Comparison of ENCODE assay signal across 20 mouse cellular contexts in the genomic region with DNA sequence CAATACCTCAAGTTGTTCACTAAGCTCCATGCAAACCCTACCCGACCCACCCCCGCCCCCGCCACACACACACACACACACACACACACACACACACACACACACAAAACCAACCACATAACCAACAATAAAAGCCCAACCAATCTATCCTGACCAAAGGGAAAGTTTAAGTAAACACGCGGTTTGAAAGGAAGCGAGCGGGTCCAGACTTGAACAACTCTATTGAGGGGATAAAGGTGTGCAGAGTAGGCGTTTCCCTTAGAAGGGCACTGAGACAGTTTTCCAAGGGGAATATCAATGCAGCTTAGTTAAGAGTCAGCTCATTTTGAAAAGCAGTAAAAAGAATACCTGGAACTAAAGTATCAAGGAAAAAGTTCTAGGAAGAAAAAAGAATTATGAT.
DNase-seq lines count a peak whose midpoint lies in the region; ATAC-seq and TF ChIP-seq lines count a peak whose summit lies in the region.
"Had no signal": no experiment of that assay in that cellular context is flagged by ENCODE, and none has a peak within 500 bp of the region (broad histone marks: within the 10 kb centered on the region; RNA-seq: fewer than 3 reads in every experiment).

No protein-coding gene starts in this region.

- DNase-seq in urinary bladder, postnatal 14 days (ENCODE audit: low spot score) = peak; percentile 13
- no peak for DNase-seq in urinary bladder, postnatal 25 days (ENCODE audit: low spot score)
- peak; percentile 16 for DNase-seq in fat pad, adult 2 months (ENCODE audit: extremely low read depth, low read depth, low spot score)
- DNase-seq in Muller cell, postnatal 12 days (ENCODE audit: inconsistent ontology term) = no peak
- DNase-seq in lung, postnatal 0 days (ENCODE audit: low spot score) = no peak
- DNase-seq: adrenal gland, adult 8-10 months; cerebellum, adult 11 months; cerebellum, adult 8-10 months; cerebellum, postnatal 14 days; embryo, embryonic 11 days; forebrain, postnatal 0 days; gastrocnemius, postnatal 14 days; heart, postnatal 36 days had no signal

- H3K36me3 ChIP-seq in stomach, embryonic 15.5 days = no peaks in the 10 kb centered on the region
- 0 out of 2 replicates have a peak, but pooled peaks cover 2% of the 10 kb centered on the region for H3K36me3 ChIP-seq in neural tube, embryonic 15.5 days
- no peaks in the 10 kb centered on the region for H3K36me3 ChIP-seq in lung, postnatal 0 days (ENCODE audit: insufficient read depth, low read length)

- no peak overlapping the region for H3K4me3 ChIP-seq in stomach, embryonic 15.5 days (replicated peaks)
- H3K4me3 ChIP-seq in neural tube, embryonic 15.5 days (replicated peaks) = no peak overlapping the region
- H3K4me3 ChIP-seq in lung, postnatal 0 days (ENCODE audit: low read depth, low read length) = no peak overlapping the region
- H3K4me3 ChIP-seq: embryonic facial prominence, embryonic 12.5 days; forebrain, embryonic 13.5 days; heart, embryonic 13.5 days; hindbrain, embryonic 15.5 days had no signal

- no peak overlapping the region for H3K9ac ChIP-seq in stomach, embryonic 15.5 days
- no peak overlapping the region for H3K9ac ChIP-seq in neural tube, embryonic 15.5 days (replicated peaks)
- no peak overlapping the region for H3K9ac ChIP-seq in lung, postnatal 0 days (replicated peaks; ENCODE audit: low read depth)
- H3K9ac ChIP-seq: embryonic facial prominence, embryonic 12.5 days; forebrain, embryonic 13.5 days; forebrain, postnatal 0 days; heart, embryonic 13.5 days; hindbrain, embryonic 15.5 days had no signal

- no peaks in the 10 kb centered on the region for H3K27me3 ChIP-seq in stomach, embryonic 15.5 days (replicated peaks)
- H3K27me3 ChIP-seq in neural tube, embryonic 15.5 days (replicated peaks) = no peaks in the 10 kb centered on the region
- no peaks in the 10 kb centered on the region for H3K27me3 ChIP-seq in lung, postnatal 0 days (replicated peaks; ENCODE audit: insufficient read depth, low read length)
- H3K27me3 ChIP-seq: embryonic facial prominence, embryonic 12.5 days; forebrain, embryonic 13.5 days; hindbrain, embryonic 15.5 days; Patski had no signal

- no peaks in the 10 kb centered on the region for H3K4me1 ChIP-seq in stomach, embryonic 15.5 days
- no peaks in the 10 kb centered on the region for H3K4me1 ChIP-seq in neural tube, embryonic 15.5 days
- H3K4me1 ChIP-seq in lung, postnatal 0 days (ENCODE audit: insufficient read depth, low read depth, low read length) = no peaks in the 10 kb centered on the region
- H3K4me1 ChIP-seq: embryonic facial prominence, embryonic 12.5 days; forebrain, embryonic 13.5 days; heart, embryonic 13.5 days; hindbrain, embryonic 15.5 days had no signal

- H3K27ac ChIP-seq in stomach, embryonic 15.5 days = 0 out of 2 replicates have a peak overlapping the region, but pooled peaks have one; percentile 37
- H3K27ac ChIP-seq in neural tube, embryonic 15.5 days (replicated peaks) = no peak overlapping the region
- no peak overlapping the region for H3K27ac ChIP-seq in lung, postnatal 0 days (ENCODE audit: low read length)
- H3K27ac ChIP-seq: embryonic facial prominence, embryonic 12.5 days; forebrain, embryonic 13.5 days; heart, embryonic 13.5 days; hindbrain, embryonic 15.5 days had no signal

- no peaks in the 10 kb centered on the region for H3K9me3 ChIP-seq in stomach, embryonic 15.5 days
- H3K9me3 ChIP-seq in neural tube, embryonic 15.5 days (replicated peaks) = no peaks in the 10 kb centered on the region
- H3K9me3 ChIP-seq in lung, postnatal 0 days (ENCODE audit: low read length) = no peaks in the 10 kb centered on the region
- H3K9me3 ChIP-seq: embryonic facial prominence, embryonic 12.5 days; forebrain, embryonic 13.5 days; heart, embryonic 13.5 days; hindbrain, embryonic 15.5 days had no signal

- WGBS in stomach, embryonic 15.5 days = 60% methylated on average over 8 of the region's 8 CpGs
- 89% methylated on average over 8 of the region's 8 CpGs for WGBS in neural tube, embryonic 15.5 days
- 79% methylated on average over 8 of the region's 8 CpGs for WGBS in lung, postnatal 0 days

- TF ChIP-seq EP300 in lung, postnatal 0 days (IDR thresholded peaks at IDR 0.05) = no peak

- TF ChIP-seq CTCF in lung, postnatal 0 days (IDR thresholded peaks at IDR 0.05) = no peak

- ATAC-seq in stomach, embryonic 15.5 days (ENCODE audit: insufficient read depth, low FRiP score, low read depth) = peak; percentile 58; the same call in 1 of the 2 replicates
- ATAC-seq in neural tube, embryonic 15.5 days (ENCODE audit: low FRiP score) = no peak
- ATAC-seq in lung, postnatal 0 days = no peak
- ATAC-seq: forebrain, embryonic 13.5 days; forebrain, postnatal 0 days; Patski had no signal

- no peak overlapping the region for H3K4me2 ChIP-seq in stomach, embryonic 15.5 days
- H3K4me2 ChIP-seq in neural tube, embryonic 15.5 days = no peak overlapping the region
- no peak overlapping the region for H3K4me2 ChIP-seq in lung, postnatal 0 days (replicated peaks; ENCODE audit: low read depth, low read length)
- H3K4me2 ChIP-seq: embryonic facial prominence, embryonic 12.5 days; forebrain, embryonic 13.5 days; heart, embryonic 13.5 days; hindbrain, embryonic 15.5 days had no signal

Comparison
In these comparisons a context has a peak if more than half of its experiments do, and no peak if none do; other contexts are left out.
1. DNase-seq: peak in urinary bladder, postnatal 14 days (single experiment) and fat pad, adult 2 months (single experiment); none in urinary bladder, postnatal 25 days (single experiment), Muller cell, postnatal 12 days (single experiment) and lung, postnatal 0 days (single experiment).